Mouse (Mus musculus) stomach, postnatal 0 days (tissue): ENCODE measurements around the gene Akap3.

Experiments used
- CTCF ChIP-seq: IDR thresholded peaks from 2 replicates; pipeline ENCODE4 v1.5.1; 2016; ENCODE audit warnings: antibody characterized with exemption, low read depth, mild to moderate bottlenecking, moderate library complexity
- EP300 ChIP-seq: optimal IDR thresholded peaks from 2 replicates; pipeline ENCODE3; 2016; ENCODE audit warnings: antibody characterized with exemption

GRCm38 (mm10) chr6:126808561-126808960 lies 44.3 kb upstream of the Akap3 start:
- no peak for TF ChIP-seq EP300
- no peak for TF ChIP-seq CTCF
